Comparison of ENCODE assay signal across 8 mouse cellular contexts in the genomic region with DNA sequence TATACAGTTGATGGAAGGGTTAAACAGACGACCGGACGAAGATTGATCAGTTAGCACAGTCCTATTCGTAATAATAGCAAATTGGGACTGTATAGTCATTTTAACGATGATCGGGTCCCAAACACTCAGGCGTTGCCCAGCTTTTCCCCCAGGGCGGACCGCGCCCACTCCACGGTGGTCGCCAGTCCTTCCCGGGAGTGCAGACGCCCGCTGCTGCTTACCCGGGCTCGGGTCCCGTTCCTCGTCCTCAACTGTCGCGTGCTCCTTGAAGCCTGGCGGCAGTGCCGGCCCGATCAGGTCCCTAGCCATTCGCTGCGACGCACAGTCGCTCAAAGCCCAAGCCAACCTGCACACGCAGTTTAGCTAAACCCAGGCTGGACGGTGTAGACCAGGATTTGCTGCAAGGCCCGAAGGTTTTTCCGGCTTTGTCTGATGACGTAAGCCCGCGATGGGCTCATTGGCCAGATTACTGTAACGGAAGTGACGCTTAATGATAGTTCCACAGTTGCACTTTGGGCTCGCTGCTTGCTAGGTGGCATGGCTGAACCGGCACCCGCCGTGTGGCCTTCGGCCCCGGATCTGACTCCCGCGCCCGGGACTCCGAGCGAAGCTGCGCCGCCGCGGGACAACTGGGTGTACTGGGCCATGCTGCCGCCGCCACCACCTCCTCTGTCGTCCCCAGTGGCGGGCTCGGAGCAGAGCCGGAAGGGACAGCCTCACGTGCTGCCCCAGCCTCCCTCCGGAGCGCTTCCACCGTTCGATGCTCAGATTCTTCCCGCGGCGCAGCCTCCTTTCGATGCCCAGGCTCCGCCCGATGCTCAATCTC. TPM values are rescaled to one million over a fixed set of nuclear protein-coding genes. Genes with fewer than 3 reads are reported as not detected.
A peak's percentile ranks its signal among the peaks of the same experiment; 100 is the strongest.
DNase-seq lines count a peak whose midpoint lies in the region; ATAC-seq and TF ChIP-seq lines count a peak whose summit lies in the region.

TSS of gene Gpalpp1 (minus strand) at position 365 of the 826 bp plus-strand sequence.
TSS of gene Nufip1 (plus strand) at position 496 of the 826 bp plus-strand sequence.

- H3K27ac ChIP-seq in heart, embryonic 11.5 days (ENCODE audit: low read depth, low read length) = peak within 1 kb of the TSS; percentile 65
- H3K27ac ChIP-seq in kidney, embryonic 16.5 days (ENCODE audit: low read length) = peak within 1 kb of the TSS; percentile 80
- peak within 1 kb of the TSS; percentile 77 for H3K27ac ChIP-seq in liver, adult 2 months (replicated peaks; ENCODE audit: insufficient read depth, low read depth, low read length)

- no peak for TF ChIP-seq CTCF in C2C12 (IDR thresholded peaks at IDR 0.05; ENCODE audit: control insufficient read depth, insufficient read depth, insufficient read length)
- no peak for TF ChIP-seq CTCF in brain, embryonic 14.5 days (IDR thresholded peaks at IDR 0.05; ENCODE audit: borderline replicate concordance, extremely low read depth, insufficient read depth, insufficient read length)
- no peak for TF ChIP-seq CTCF in liver, adult 2 months (IDR thresholded peaks at IDR 0.05; ENCODE audit: low read depth, low read length)

- peak within 1 kb of the TSS; percentile 82 for H3K9ac ChIP-seq in heart, embryonic 11.5 days (ENCODE audit: low read depth, low read length)
- H3K9ac ChIP-seq in kidney, embryonic 16.5 days (replicated peaks; ENCODE audit: low read length) = peak within 1 kb of the TSS; percentile 94
- peak within 1 kb of the TSS; percentile 82 for H3K9ac ChIP-seq in liver, adult 2 months (ENCODE audit: low read depth, low read length)

- H3K4me2 ChIP-seq in heart, embryonic 11.5 days = peak within 1 kb of the TSS; percentile 77
- H3K4me2 ChIP-seq in kidney, embryonic 16.5 days (replicated peaks; ENCODE audit: low read depth, low read length) = peak within 1 kb of the TSS; percentile 92
- H3K4me2 ChIP-seq in myocyte (ENCODE audit: low read depth) = peak within 1 kb of the TSS; percentile 95

- peaks cover 39% of the 10 kb centered on the region for H3K36me3 ChIP-seq in C2C12 (ENCODE audit: control insufficient read depth, insufficient read depth)
- H3K36me3 ChIP-seq in erythroblast, embryonic 14.5 days (ENCODE audit: control insufficient read depth) = peaks cover 31% of the 10 kb centered on the region
- peaks cover 8% of the 10 kb centered on the region; the same call in 1 of the 2 replicates for H3K36me3 ChIP-seq in heart, embryonic 11.5 days (ENCODE audit: control insufficient read depth, insufficient read depth, low read length)
- H3K36me3 ChIP-seq in kidney, embryonic 16.5 days (ENCODE audit: insufficient read depth, low read length) = peaks cover 16% of the 10 kb centered on the region
- peaks cover 22% of the 10 kb centered on the region for H3K36me3 ChIP-seq in liver, adult 2 months (ENCODE audit: control insufficient read depth, insufficient read depth, low read length)
- peaks cover 16% of the 10 kb centered on the region for H3K36me3 ChIP-seq in myocyte (ENCODE audit: control insufficient read depth, insufficient read depth)
- peaks cover 10% of the 10 kb centered on the region; the same call in 1 of the 2 replicates for H3K36me3 ChIP-seq in splenic B cell, adult 2 months (ENCODE audit: control insufficient read depth, insufficient read depth, low read length, poor library complexity, severe bottlenecking)

- peaks cover 37% of the 10 kb centered on the region for H3K79me3 ChIP-seq in C2C12 (ENCODE audit: low read depth)

- 0 out of 2 replicates have a peak, but pooled peaks have one; percentile 40 for TF ChIP-seq POLR2A in brain, embryonic 14.5 days (IDR thresholded peaks at IDR 0.05; ENCODE audit: borderline replicate concordance, extremely low read depth, insufficient read depth, insufficient read length, poor library complexity, severe bottlenecking)
- 0 out of 2 replicates have a peak, but pooled peaks have one; percentile 38 for TF ChIP-seq POLR2A in liver, adult 2 months (IDR thresholded peaks at IDR 0.05; ENCODE audit: extremely low read depth, insufficient read depth, low read length)
- peak; percentile 72 for TF ChIP-seq POLR2A in myocyte (IDR thresholded peaks at IDR 0.05; ENCODE audit: insufficient read length, low read depth)

- ATAC-seq in heart, embryonic 11.5 days (replicated peaks; ENCODE audit: insufficient number of reproducible peaks, low FRiP score, low TSS enrichment) = peak; percentile 97
- ATAC-seq in kidney, embryonic 16.5 days (ENCODE audit: low FRiP score, low TSS enrichment) = peak; percentile 99

- H3K4me3 ChIP-seq in C2C12 (ENCODE audit: insufficient read depth, poor library complexity, severe bottlenecking) (peak within 1 kb of the TSS; percentile 89), myocyte (peak within 1 kb of the TSS; percentile 85)
- H3K4me3 ChIP-seq in erythroblast, embryonic 14.5 days (replicated peaks) = peak within 1 kb of the TSS; percentile 87
- H3K4me3 ChIP-seq in heart, embryonic 11.5 days (ENCODE audit: low read depth, low read length) = peak within 1 kb of the TSS; percentile 91
- peak within 1 kb of the TSS; percentile 99 for H3K4me3 ChIP-seq in kidney, embryonic 16.5 days (ENCODE audit: low read length)
- peak within 1 kb of the TSS; percentile 80 for H3K4me3 ChIP-seq in liver, adult 2 months (ENCODE audit: insufficient read depth, low read depth, low read length)

- peaks cover 71% of the 10 kb centered on the region for H3K79me2 ChIP-seq in C2C12 (ENCODE audit: control insufficient read depth, insufficient read depth)
- peaks cover 6% of the 10 kb centered on the region; the same call in 1 of the 2 replicates for H3K79me2 ChIP-seq in liver, adult 2 months (ENCODE audit: control insufficient read depth, insufficient read depth, low read length)
- peaks cover 47% of the 10 kb centered on the region for H3K79me2 ChIP-seq in myocyte (ENCODE audit: control insufficient read depth, insufficient read depth)

- no peaks in the 10 kb centered on the region for H3K27me3 ChIP-seq in C2C12 (ENCODE audit: control insufficient read depth, insufficient read depth, insufficient read length)
- no peaks in the 10 kb centered on the region for H3K27me3 ChIP-seq in erythroblast, embryonic 14.5 days (ENCODE audit: control insufficient read depth)
- H3K27me3 ChIP-seq in heart, embryonic 11.5 days (ENCODE audit: control insufficient read depth, insufficient read depth, low read length) = no peaks in the 10 kb centered on the region
- no peaks in the 10 kb centered on the region for H3K27me3 ChIP-seq in kidney, embryonic 16.5 days (ENCODE audit: insufficient read depth, low read length)
- no peaks in the 10 kb centered on the region for H3K27me3 ChIP-seq in liver, adult 2 months (ENCODE audit: control insufficient read depth, insufficient read depth, low read length)
- no peaks in the 10 kb centered on the region for H3K27me3 ChIP-seq in myocyte (ENCODE audit: control insufficient read depth, insufficient read depth, insufficient read length)
- no peaks in the 10 kb centered on the region for H3K27me3 ChIP-seq in splenic B cell, adult 2 months (ENCODE audit: control insufficient read depth, insufficient read depth, low read length, poor library complexity, severe bottlenecking)

- under 1% methylated on average over 69 of the region's 69 CpGs for WGBS in heart, embryonic 11.5 days (ENCODE audit: insufficient replicate concordance)
- under 1% methylated on average over 69 of the region's 69 CpGs for WGBS in kidney, embryonic 16.5 days
- WGBS in liver, adult 2 months = under 1% methylated on average over 69 of the region's 69 CpGs

- peaks cover 30% of the 10 kb centered on the region for H3K4me1 ChIP-seq in erythroblast, embryonic 14.5 days (ENCODE audit: control insufficient read depth)
- H3K4me1 ChIP-seq in heart, embryonic 11.5 days (ENCODE audit: control insufficient read depth, insufficient read depth, low read length) = peaks cover 5% of the 10 kb centered on the region
- H3K4me1 ChIP-seq in kidney, embryonic 16.5 days (ENCODE audit: insufficient read depth, low read length) = peaks cover 15% of the 10 kb centered on the region
- H3K4me1 ChIP-seq in liver, adult 2 months (ENCODE audit: control insufficient read depth, insufficient read depth, low read length) = peaks cover 8% of the 10 kb centered on the region

- peak; percentile 99 for DNase-seq in brain, embryonic 14.5 days (ENCODE audit: low read depth)
- DNase-seq in liver, adult 2 months (ENCODE audit: extremely low read depth, low read depth, low spot score) = peak; percentile 96
- DNase-seq in splenic B cell, adult 2 months (ENCODE audit: low read depth, low spot score) = peak; percentile 94

- H3K9me3 ChIP-seq in erythroblast, embryonic 14.5 days (ENCODE audit: control insufficient read depth, low read length) = no peaks in the 10 kb centered on the region
- H3K9me3 ChIP-seq in heart, embryonic 11.5 days (replicated peaks; ENCODE audit: control insufficient read depth, low read length) = no peaks in the 10 kb centered on the region
- H3K9me3 ChIP-seq in kidney, embryonic 16.5 days (ENCODE audit: low read length) = no peaks in the 10 kb centered on the region

- H3ac ChIP-seq in C2C12 (ENCODE audit: control insufficient read depth, insufficient read length, low read depth) (peak within 1 kb of the TSS; percentile 96), myocyte (ENCODE audit: control insufficient read depth, insufficient read length) (peak within 1 kb of the TSS; percentile 22)

TF ChIP-seq in C2C12, 6 proteins besides CTCF, POLR2A, EP300 and RAD21 (continues in another document):
- TF ChIP-seq CEBPB (IDR thresholded peaks at IDR 0.05; ENCODE audit: low read depth) (no peak), MYOG (IDR thresholded peaks at IDR 0.05; ENCODE audit: control insufficient read depth, extremely low read depth, insufficient read length) (no peak)

TF ChIP-seq in myocyte, 11 proteins besides CTCF, POLR2A, EP300 and RAD21 (continues in another document):
- peak in 1 of 3 experiments; percentile 17 for TF ChIP-seq MYOG (IDR thresholded peaks at IDR 0.05; ENCODE audit: control insufficient read depth in 1 of 3, insufficient read depth in 1 of 3, insufficient read length in 2 of 3, low read depth in 2 of 3)

RNA-seq across cellular contexts. Expression of gene Gpalpp1, which starts in this region (rescaled TPM):
- polyA plus RNA-seq in C2C12 (2012; fragmentation: generic; extraction: Trizol) (4.7 TPM), myocyte (2012; fragmentation: generic; extraction: Trizol) (4.2 TPM)
- 12.2 and 13.8 TPM in 2 replicates for polyA plus RNA-seq in brain, embryonic 14.5 days (2012; rRNA removed)
- polyA plus RNA-seq in erythroblast, embryonic 14.5 days (2012) = 0.13 and 0.14 TPM in 2 replicates
- polyA plus RNA-seq in heart, embryonic 11.5 days (2014; fragmentation: Nextera tagmentation; extraction: Ambion mirVana) = 10.4 and 14.1 TPM in 2 replicates
- 14.0 and 14.9 TPM in 2 replicates for polyA plus RNA-seq in kidney, embryonic 16.5 days (2015; fragmentation: Nextera tagmentation; extraction: Ambion mirVana)
- 7.0 and 8.6 TPM in 2 replicates for total RNA-seq in liver, adult 2 months (2014; rRNA removed)
- polyA plus RNA-seq in liver, adult 2 months (2012; rRNA removed) = 2.0 and 2.1 TPM in 2 replicates

RNA-seq across cellular contexts. Expression of gene Nufip1, which starts in this region (rescaled TPM):
- polyA plus RNA-seq in C2C12 (2012; fragmentation: generic; extraction: Trizol) (8.1 TPM), myocyte (2012; fragmentation: generic; extraction: Trizol) (6.1 TPM)
- 8.4 and 8.5 TPM in 2 replicates for polyA plus RNA-seq in brain, embryonic 14.5 days (2012; rRNA removed)
- polyA plus RNA-seq in erythroblast, embryonic 14.5 days (2012) = 0.20 and 0.28 TPM in 2 replicates
- 11.2 and 11.4 TPM in 2 replicates for polyA plus RNA-seq in heart, embryonic 11.5 days (2014; fragmentation: Nextera tagmentation; extraction: Ambion mirVana)
- polyA plus RNA-seq in kidney, embryonic 16.5 days (2015; fragmentation: Nextera tagmentation; extraction: Ambion mirVana) = 16.8 and 17.5 TPM in 2 replicates
- 2.2 and 2.7 TPM in 2 replicates for total RNA-seq in liver, adult 2 months (2014; rRNA removed)
- 1.9 and 2.0 TPM in 2 replicates for polyA plus RNA-seq in liver, adult 2 months (2012; rRNA removed)

Comparison
In these comparisons a context has a peak if more than half of its experiments do, and no peak if none do; other contexts are left out.
1. Peak in every context shown above with its lines: DNase-seq, ATAC-seq, H3K4me3 ChIP-seq and H3K27ac ChIP-seq.